Mouse (Mus musculus) heart, postnatal 36 days (tissue): ENCODE measurements around the gene Hsd17b3. TPM values are rescaled to one million over a fixed set of nuclear protein-coding genes. Genes with fewer than 3 reads are reported as not detected.

Source experiments
- DNase-seq, 2 experiments: peaks; one replicate each; pipeline ENCODE4 v3.0.0; 2021 to 2022
- intact Hi-C: fragments of 180-260 bp; cut with DNase I; formaldehyde crosslinking; loops from one replicate; pipeline ENCODE4 v1.15.1; 2025
- total RNA-seq, 2 experiments: library from RNA; stranded (reverse); gene quantifications; 2 replicates each; pipeline ENCODE4 v1.2.3; 2021

Hsd17b3 gene
- total RNA-seq = not detected

DNA sequence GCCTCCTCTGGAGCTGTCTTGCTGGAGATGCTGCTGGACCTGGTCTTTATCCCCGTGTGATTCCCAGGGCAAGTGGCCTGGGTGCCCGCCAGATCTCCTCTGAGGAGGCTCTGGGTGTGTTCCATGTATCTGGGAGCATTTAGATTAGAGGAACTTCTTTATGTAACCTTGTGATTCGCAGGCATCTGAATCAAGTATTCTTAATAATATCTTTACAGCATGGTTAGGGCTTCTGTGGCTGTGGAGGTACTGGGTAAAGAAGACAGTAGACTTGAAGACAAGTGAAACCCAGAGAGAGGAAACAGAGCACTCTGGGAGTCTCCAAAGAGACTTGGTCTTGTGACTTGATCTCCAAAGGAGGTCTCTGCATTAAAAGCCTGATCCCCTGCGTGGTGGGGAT, at the start of gene Hsd17b3:
Hsd17b3 (minus strand) TSS at position 101 of the 400 bp plus-strand sequence.
- DNase-seq = no peak
- intact Hi-C loops = no loop called here

DNA sequence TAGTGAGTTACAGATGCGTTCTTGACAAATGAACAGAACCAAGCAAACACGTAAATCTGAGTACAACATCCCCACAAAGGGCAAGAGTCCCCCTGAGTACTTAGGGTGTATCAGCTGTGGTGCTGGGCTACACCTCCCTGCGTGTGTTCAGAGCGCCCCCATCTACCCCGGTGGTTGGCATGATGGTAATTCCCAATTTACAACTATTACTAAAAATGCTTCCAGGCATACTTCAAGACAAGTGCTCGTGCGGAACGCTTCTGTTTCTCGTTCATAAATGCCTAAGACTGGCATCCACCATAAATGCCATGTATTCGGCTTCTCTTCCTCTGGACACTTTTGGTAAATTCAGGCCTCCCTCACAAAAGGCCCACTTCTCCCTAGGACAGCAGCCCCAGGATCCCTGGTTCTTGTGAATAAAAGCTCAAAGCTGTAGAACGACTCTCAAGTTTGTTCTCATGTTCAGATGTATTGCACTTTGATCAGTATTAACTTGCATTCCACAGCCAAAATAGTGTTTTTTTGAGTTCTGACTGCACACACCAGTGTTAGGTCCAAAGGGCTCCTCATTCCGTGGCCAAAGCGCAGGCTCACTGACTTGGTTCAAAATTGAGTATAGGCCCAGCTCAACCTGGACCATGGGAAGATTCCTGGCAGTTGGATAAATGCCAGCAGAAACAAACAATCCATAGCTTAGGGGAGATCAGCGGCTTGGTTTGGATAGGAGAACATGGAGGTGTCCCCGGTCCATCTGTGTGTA, 40.8 kb upstream of the Hsd17b3 start:
- intact Hi-C loops = loop anchor here (2.0 kb wide), 2 partner anchors 21 to 29 kb away; no protein-coding TSS in a partner anchor
- peak; percentile 55 to 57 for DNase-seq

DNA sequence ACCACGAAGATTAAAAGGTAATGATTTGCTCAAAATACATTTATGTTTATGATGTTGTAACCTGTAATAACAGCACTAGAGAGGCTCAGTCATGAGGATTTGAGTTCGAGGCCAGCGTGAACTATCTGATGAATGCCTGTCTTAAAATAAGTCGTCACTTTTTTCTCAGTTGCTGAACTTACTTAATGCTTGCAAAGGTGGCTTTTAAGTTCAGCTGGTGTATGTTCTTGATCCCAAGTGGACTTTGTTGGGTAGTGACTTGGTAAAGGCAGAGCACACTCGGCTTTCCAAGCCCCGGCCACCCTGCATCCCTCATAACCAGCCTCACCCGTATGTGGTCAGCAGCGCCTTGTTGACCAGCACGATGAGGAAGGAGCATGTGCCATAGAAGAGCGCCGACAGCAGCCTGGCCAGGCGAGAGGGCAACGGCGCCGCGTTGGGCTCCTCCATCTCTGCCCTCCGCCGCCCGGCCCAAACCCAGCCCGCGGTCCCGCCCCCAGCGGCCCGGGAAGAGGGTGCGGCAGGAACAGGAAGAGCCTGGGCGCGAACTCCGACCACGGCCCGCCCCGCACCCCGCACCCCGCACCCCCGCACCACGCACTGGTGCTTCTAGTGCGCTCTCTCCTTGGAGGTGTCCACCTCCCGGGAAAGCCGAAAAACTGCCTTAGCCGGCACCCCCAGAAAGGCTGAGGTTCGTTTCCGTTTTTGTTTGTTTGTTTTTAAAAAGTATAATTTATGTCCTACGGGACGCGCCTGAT, 40.0 kb upstream of the Hsd17b3 start, which contains the start of gene Slc35d2:
Slc35d2 (minus strand) TSS at position 511 of the 758 bp plus-strand sequence.
- peak; percentile 81 to 82 for DNase-seq
- intact Hi-C loops = loop anchor here (2.0 kb wide), 1 partner anchor 28 kb away; no protein-coding TSS in a partner anchor

DNA sequence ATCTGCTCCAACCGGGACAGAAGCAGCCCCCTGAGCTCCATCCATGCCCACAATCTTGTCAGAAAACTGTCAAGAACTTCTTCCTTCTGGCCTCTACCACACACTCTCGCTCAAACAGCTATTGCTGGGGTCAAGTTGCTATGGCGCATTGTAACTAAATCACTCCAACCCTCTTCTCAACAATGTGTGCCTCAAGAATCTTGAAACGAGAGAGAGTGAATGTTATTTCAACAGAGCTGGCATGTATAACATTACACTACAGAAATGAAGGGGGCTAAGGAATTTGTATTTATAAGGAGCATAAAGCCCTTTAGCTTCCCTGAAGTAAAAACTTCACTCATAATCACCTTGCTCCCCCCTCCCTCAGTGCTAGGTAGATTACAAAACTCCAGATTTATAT, 37.3 kb upstream of the Hsd17b3 start:
- no peak for DNase-seq
- intact Hi-C loops = no loop called here

DNA sequence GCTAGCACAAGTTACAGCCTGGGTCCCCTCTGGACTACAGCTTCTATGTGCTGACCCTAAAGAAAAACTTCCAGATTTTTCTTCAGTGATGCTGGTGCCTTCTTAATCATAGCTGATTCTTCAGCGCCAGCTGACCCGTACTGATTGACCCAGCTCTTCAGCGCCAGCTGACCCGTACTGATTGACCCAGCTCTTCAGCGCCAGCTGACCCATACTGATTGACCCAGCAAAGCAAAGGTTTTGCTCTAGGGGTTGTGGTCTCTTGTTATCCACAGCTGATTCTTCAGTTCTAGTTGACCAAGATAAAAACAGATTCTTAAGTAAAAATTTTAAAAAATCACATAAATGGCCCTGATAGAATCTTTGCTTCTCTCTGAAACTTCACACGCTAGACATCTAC, 35.9 kb upstream of the Hsd17b3 start:
- intact Hi-C loops = no loop called here
- no peak for DNase-seq

DNA sequence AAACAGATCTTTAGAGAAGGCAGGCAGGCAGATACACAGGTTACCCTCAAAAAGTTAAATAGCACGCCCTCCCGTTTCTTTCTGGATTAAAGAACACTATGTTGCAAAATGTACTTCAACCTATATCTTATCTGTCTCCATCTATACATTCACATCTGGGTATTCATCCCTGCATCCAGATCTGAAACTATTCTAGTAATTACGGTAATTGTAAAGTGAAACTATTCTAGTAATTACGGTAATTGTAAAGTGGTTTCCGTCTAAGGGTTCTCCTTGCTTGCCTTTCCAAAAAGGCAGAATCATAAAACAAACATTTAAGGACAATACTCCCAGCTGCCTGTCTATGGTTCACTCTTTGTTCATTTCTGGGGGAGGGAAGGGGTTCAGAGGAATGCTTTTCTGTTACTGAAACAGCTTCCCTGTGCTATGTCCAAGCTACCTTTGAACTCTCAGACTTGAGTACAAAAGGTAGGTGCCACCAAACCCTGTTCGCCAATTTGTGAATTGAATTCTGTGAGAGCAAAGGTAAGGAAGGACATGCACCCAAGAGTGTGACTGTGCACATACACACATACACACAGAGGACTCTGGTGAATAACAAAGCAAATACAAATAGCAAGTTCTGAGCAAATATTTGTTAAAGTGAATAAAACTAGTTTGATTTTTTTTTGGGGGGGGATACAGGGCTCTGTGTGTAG, 34.6 kb upstream of the Hsd17b3 start:
- intact Hi-C loops = no loop called here
- DNase-seq = no peak

DNA sequence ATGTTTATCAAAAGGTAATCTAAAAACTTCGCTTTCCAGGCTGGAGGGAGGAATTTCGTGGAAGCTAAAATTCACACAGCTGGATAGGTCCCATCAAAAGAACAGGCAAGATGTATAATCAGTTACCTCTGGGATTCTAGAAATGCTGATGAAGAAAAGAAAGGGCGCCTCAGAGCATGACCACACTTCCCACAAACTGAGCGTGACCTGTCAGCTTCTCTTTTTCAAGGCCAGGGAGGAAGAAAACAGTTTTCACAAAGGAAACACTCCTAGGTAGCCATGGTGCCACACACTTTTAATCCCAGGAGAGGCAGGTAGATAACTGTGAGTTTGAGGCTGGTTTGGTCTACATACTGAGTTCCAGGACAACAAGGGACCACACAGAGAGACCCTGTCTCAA, 31.7 kb upstream of the Hsd17b3 start:
- DNase-seq = no peak
- intact Hi-C loops = no loop called here

DNA sequence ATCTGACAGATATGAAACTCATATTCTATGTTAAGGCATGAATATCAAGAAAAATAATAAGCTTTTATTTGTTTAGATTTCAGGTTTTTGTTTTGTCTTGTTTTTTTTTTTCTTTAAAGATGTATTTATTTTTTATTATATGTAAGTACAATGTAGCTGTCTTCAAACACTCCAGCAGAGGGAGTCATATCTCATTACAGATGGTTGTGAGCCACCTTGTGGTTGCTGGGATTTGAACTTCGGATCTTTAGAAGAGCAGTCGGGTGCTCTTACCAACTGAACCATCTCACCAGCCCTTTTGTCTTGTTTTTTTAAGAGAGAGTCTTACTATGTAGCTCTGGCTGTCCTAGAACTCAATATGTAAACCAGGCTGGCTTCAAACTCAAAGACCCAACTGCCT, 28.4 kb upstream of the Hsd17b3 start:
- DNase-seq = no peak
- intact Hi-C loops = no loop called here

DNA sequence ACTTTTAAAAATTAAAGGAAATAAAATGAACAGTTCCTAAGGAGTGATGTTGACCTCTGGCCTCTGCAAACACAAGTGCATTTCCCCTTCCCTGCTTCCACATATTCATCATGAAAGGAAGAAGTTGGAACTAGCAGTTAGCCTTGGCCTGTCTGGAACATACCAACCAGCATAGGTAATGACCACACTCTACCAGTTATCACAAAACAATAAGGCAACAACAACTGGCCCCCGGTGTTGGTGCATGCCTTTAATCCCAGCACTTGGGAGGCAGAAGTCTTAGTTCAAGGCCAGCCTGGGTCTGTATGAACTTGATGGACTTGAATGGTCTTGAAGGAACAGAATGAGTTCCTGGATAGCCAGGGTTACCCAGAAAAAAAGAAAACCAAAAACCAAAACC, 21.4 kb upstream of the Hsd17b3 start:
- DNase-seq = no peak
- intact Hi-C loops = no loop called here

DNA sequence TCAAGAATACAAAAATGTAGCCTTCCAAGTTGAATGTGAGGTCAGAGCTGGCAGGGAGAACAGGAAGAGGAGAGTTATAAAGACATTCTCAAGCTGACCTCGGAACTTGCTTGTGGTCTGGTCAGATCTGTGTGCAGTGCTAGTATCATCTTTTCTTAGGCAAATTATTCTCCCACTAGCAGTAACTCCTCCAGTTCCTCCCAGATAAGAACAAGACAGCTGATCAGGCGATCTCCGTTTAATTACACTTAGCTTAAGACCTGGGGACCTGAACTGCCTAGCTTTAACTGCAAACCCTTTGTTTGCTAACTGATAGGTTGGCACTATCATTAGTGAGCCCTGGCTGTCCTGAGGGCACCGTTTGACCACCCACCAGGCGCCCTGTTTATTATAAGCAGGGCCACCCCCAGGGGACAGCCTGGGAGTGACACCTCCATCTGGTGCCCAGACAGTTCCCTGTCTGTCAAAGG, 19.4 kb upstream of the Hsd17b3 start:
- intact Hi-C loops = no loop called here
- DNase-seq = no peak

DNA sequence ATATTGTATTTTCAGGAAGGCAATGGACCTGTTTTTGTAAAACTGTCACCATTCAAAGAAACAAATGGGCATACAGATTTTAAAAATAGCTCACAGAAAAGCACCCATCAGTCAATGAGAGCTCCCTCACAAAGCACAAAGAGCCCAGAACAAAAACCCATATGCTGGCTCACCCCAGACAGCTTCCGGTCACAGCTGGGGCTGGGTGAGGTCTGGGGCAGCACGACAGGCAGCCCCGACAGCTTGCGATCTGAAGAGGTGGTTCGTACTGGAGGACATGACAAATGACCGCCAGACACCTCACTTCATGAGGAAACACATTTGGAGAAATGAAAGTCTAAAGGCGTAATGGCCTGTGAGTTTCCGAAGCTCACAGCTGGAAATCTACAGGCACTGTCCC, 18.5 kb upstream of the Hsd17b3 start:
- DNase-seq = no peak
- intact Hi-C loops = no loop called here

DNA sequence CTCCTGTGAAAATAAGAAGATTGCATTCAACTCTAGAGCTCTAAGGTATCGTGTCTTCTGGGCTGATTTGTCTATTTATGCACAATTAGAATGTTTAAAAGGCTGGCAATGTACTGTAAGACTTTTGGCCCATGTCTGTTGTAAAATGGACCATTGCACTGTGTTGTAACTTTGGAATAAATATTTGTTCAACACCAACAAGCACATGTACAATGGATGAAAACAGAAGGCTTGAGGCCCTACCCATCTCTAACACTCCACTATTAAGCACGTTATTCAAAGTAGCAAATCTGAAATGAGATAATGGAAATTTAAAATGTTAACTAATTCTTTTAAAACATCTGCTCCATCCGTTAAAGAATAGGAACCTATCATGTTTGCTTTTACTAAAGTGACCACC, 18.1 kb upstream of the Hsd17b3 start:
- no peak for DNase-seq
- intact Hi-C loops = no loop called here

DNA sequence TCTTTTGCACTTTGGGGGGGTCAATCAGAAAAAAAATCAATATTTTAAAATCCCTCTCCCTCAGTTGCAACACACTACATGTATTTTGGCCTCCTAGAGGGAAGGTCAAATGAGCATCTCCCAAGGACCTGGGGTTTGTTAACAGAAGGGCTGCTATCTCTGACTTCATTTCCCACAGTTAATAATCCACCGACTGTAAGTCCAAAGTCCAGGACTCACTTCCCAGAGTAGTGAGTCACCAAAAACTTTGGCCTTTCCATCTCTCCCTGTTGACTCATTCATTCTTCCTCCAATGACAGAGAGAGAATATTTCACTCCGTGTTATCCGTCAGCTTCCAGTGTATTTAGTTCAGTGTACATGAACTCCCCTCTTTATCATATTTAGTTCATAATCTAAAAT, 16.7 kb upstream of the Hsd17b3 start:
- no peak for DNase-seq
- intact Hi-C loops = no loop called here

DNA sequence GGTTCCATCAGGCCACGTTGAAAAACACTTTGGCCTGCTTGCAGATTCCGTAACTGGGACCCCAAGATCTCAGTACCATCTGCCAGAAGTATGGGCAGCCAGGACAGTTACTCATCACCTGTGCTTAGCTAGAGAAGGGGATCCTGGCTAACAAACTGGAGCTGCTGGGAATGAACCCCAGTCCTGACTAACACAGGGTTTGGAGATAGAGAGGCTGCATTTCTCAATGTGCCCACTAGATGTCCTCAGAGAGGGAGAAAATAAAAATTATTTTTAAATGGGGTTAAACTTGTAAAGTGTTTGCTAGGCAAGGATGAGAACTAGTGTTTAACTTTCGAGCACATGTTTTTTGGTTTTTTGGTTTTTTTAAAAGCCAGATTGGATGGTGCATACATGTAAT, 11.2 kb upstream of the Hsd17b3 start:
- DNase-seq = peak; percentile 37 to 54
- intact Hi-C loops = loop anchor here (2.0 kb wide), 2 partner anchors 29 to 207 kb away; partner anchors contain the start of gene Slc35d2

DNA sequence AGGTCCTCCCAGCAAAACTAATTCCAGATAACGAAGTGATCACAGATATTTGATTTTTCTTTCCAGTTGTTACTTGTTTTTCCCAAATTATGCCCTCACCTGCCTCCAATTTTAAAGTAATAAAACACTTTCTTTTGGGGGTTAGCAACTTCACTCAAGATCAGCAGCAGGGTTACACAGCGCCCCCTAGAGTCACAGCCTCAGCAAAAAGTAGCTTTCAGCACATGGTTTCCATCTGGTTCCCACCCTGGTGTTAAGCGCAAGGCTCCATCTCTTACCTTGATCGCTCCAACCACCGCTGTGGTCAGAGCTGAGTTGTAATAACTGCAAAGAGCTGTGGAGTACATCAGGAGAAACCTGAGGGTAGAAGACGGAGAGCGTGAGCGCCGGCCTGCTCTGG, 10.0 kb upstream of the Hsd17b3 start:
- intact Hi-C loops = no loop called here
- peak in 1 of 2 experiments; percentile 23 for DNase-seq

DNA sequence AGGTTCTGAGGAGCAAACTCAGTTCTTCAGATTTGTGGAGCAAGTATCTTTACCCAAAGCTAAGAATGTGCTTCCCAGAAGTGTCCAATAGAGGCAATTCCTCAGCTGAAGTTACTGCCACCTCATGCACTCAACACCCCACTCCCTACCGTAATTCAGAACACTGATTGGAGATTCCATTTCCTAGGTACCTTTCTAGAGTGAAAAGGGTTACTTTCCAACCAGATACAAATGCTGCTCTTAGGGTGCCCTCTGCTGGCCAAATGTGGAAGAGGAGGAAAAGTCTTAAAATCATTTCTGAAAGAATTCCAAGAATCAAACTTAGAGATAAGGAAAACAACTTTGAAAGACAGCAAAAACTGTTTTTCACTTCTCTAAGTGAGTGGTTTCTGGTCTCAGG, 4.3 kb upstream of the Hsd17b3 start:
- DNase-seq = peak; percentile 59 to 74
- intact Hi-C loops = loop anchor here (2.0 kb wide), 1 partner anchor 43 kb away; no protein-coding TSS in a partner anchor

DNA sequence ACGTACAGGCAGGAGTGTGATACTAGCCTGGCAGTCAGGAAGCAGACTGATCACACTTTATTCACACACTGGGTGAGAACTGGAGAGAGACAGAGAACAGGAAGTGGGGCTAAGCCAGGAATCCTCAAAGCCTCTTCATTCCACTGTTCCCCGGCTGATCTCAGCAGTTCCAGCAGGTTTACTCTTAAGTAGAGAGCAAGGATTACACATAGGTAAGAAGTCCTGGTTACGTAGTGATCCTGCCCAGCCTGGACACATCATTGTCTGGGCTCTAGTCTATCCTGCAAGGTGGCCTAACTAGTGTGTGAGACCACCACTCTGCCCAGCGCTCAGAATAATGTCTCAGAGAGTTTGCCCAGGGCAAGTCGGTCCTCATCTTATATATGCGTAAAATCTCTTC, 3.7 kb upstream of the Hsd17b3 start:
- no peak for DNase-seq
- intact Hi-C loops = loop anchor here (2.0 kb wide), 1 partner anchor 42 kb away; no protein-coding TSS in a partner anchor

DNA sequence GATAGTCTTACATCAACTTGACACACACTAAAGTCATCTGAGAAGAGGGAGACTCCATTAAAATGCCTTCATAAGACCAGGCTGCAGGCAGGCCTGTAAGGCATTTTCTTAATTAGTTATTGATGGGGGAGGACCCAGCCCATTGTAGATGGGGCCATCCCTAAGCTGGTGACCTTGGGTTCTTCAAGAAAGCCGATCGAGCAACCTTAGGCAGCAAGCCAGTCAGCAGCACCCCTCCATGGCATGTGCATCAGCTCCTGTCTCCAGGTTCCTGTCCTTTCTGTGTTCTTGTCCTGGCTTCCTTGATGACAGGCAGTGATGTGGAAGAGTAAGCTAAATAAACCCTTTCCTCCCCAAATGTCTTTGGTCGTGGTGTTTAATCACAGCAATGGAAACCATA, 3.1 kb upstream of the Hsd17b3 start:
- DNase-seq = no peak
- intact Hi-C loops = loop anchor here (2.0 kb wide), 1 partner anchor 41 kb away; no protein-coding TSS in a partner anchor

DNA sequence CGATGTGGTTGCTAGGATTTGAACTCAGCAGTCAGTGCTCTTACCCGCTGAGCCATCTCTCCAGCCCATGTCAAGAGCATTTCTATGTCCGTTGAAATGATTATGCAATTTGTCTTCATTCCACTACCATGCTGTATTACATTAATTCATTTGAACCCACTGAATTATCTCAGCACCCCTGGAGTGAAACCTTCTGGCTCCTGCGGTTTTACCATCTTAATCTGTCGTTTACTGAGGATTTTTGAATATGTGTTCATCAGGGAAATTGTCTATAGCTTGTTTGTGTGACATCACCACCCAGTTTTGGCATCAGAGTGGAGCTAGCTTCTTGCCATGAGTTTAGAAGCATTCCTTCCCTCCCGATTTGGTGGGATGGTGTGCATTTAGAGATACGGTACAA, 2.0 kb upstream of the Hsd17b3 start:
- no peak for DNase-seq
- intact Hi-C loops = no loop called here

DNA sequence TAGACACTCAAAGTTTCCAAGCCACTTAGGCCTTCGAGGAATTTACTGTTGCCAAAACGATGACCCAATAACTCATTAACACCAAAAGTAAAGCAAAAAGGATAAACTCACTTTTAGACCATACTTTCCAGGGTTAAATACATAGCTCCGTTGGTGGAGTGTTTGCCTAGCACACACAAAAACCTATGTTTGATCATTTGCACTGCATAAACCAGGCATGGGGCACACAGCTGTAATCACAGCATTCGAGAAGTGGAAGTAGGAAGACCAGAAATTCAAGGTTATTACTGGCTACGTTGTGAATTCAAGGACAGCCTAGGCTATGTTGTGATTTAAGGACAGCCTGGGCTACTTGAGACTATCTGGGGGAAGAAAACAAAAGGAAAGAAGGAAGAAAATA, 1.2 kb upstream of the Hsd17b3 start:
- intact Hi-C loops = no loop called here
- no peak for DNase-seq

DNA sequence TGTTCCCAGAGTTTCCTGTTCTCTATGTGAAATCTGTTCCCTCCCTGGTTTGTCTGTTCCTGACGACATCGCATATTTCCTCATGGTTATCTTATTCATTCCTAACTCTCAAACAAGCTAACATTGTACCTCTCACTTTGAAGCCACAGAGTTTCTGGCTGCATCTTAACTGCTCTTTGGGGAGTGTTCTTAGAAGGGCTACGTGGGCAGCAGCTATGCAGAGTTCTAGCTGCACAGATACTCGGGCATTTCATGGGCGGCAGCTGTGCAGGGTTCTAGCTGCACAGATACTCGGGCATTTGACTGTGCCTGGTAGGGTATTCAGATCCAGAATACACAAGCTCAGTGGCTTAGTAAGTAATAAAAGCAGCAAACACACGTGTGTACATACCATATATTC, 973 bp downstream of the Hsd17b3 start:
- intact Hi-C loops = no loop called here

More for the DNA sequence above, 973 bp downstream of the Hsd17b3 start:
- DNase-seq = no peak
